Mouse (Mus musculus): ENCODE data around the gene Efcab6.

DNA sequence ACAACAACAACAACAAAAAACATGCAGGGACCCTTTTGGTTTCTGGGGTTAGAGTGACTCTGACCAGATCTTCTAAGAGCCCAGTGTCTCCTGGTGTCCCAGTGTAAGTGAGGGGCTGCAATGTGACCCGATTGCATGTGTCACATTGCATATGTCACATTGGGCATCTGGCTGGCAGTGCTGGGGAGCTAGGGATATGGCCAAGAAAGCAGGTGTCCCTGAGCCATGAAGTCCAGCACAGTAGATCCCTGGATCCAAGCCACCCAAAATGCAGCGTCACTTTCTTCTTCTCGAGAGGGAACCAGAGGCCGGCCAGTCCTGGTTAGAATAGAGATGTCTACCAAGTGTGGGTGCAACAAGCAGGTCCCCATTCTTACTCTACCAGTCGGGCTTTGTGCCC, 199.6 kb downstream of the Efcab6 start:
- no peak for TF ChIP-seq POLR2A (IDR thresholded peaks at IDR 0.05; ENCODE audit: borderline replicate concordance, low read depth, low read length)
- TF ChIP-seq CTCF (IDR thresholded peaks at IDR 0.05; ENCODE audit: low read depth, low read length), result no peak

All from bone marrow macrophage, adult 2 months (primary cell).